Mouse (Mus musculus): ENCODE measurements around the gene Fam171a2.

- no peak for TF ChIP-seq CTCF (IDR thresholded peaks at IDR 0.05; ENCODE audit: low read depth)
- no peak for TF ChIP-seq EP300 (IDR thresholded peaks at IDR 0.05; ENCODE audit: low read depth)
These were observed 41.1 kb downstream of the Fam171a2 start for GRCm38 (mm10) chr11:102406401-102406800.
